Mouse (Mus musculus) heart, postnatal 0 days (tissue): ENCODE results near the gene Vps50.

Experiments used
- CTCF ChIP-seq: IDR thresholded peaks from 2 replicates; pipeline ENCODE4 v1.5.1; 2016; ENCODE audit warnings: antibody characterized with exemption, control low read depth, low read depth
- EP300 ChIP-seq: IDR thresholded peaks from 2 replicates; pipeline ENCODE4 v1.6.1; 2016; ENCODE audit warnings: antibody characterized with exemption, low read depth

DNA sequence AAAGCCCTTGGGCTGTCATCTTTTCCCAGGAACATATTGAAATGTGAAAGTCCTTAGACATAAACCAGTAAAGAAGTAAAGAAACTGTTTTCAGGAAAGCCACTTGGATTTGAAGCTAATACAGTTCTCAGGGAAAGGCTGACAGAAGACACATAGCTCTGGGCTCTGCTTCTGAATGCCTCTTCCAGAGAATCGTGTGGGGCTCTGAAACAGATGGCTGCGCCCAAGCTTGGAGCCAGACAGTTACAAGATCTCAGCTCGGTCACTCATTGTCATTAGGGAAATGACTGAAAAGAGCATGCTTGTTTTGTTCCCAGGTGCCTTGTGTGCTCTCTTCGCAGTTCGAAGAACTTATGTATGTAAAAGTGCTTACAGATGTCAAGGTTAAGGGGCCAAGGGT lies 43.8 kb upstream of the Vps50 start:
- TF ChIP-seq CTCF (no peak), EP300 (no peak)
